Mouse (Mus musculus): ENCODE measurements around the gene Lax1.

DNA sequence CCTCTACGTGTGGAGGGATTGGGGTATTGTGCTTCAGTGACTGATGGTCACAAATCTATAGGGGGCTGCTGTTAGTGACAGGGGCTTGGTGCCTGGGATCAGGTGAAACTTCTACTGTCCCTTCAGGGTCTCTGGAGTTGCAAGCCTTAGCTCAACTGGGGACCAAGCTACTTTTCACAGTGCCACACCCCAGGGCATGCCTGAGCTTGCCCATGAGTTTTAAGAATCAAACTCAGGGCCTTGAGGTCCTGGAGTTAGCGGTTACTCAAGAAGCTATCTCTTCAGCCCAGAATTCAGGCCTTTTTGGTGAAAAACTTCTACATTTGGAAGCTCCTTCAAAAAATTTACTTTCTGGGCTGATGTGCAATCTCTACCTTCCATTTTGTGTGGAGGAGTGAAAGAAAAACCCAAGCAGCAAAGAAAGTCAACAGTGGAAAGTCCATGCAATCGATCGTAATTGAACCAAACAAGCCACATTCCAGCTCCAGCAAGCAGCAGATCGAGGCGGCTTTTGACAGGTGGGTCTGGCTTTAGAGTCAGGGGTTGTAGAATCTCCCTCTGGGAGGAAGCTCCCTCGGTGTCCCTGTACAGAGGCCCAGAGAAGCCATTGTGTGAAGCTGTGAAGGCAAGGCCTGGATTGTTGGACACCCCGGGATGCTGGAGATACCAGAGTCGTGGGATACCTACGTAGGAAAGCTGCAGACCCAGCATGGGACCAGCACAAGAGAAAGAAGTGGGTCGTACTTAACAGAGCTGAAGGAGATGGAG, 25.5 kb downstream of the Lax1 start:
- no peak for TF ChIP-seq CTCF (IDR thresholded peaks at IDR 0.05; ENCODE audit: borderline replicate concordance, extremely low read depth, insufficient read depth, insufficient read length)
- TF ChIP-seq POLR2A (IDR thresholded peaks at IDR 0.05; ENCODE audit: borderline replicate concordance, extremely low read depth, insufficient read depth, insufficient read length, poor library complexity, severe bottlenecking) = no peak

Measured in brain, embryonic 14.5 days (tissue).